Mouse (Mus musculus) inflammation-experienced regulatory T-cells, adult 16 weeks (primary cell): ENCODE data around the gene Fam89b. TPM values are rescaled to one million over a fixed set of nuclear protein-coding genes. Genes with fewer than 3 reads are reported as not detected.

Experiments
- polyA plus RNA-seq: library from polyadenylated mRNA; unstranded; fragments of 100-300 nt; shearing (Covaris generic); gene quantifications from one replicate; pipeline ENCODE4 v1.2.1, GENCODE M21; 2017

Fam89b gene
- 67.5 TPM for polyA plus RNA-seq

GRCm38 (mm10) chr19:5729444-5729815 is at the start of gene Fam89b:
Fam89b (minus strand) TSS chr19:5729653.

DNA sequence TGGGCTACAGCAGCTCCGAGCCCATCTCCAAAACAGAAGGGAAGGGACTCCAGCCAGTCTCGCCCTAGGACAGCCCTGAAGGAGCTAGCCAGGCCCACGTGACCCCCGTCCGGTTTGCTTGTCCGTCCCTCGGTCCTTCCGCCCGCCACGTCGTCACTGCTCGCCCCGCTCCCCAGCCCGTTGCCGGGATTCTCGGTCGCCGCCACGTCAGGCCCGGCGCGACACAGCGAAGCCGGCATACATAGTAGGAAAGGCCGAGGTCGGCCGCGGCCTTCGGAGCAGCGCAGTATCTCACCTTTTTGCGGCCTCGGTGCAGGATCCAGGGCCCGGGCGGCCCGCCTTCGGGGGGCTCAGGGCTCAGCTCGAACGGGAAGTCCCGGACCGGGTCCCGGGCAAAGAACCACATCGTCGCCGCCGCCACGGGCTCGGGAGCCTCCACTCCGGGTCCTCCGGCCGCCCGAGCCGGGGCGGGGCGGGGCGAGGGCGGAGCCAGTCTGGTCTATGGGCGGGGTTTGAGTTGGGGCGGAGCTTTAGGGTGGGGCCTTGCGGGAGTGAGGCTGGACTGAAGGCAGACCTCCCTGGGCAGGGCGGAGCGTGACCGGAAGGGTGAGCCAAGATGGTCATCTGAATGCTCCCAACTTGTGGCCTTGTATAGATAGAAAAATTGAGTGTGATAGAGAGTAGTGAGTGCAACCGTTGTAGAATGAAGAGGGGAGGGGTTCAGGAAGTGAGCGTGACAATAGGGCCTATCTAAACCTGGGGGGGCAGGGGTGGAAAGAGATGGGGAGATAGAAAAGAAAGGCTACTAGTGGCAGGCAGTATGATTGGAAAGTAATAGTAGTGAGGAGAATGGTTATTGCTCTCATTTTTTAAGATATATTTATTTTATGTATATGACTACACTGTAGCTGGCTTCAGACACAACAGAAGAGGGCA is 41.7 kb upstream of the Fam89b start, which contains the start of gene Scyl1:
Gene Scyl1 (minus strand): TSS at position 495 of the 936 bp plus-strand sequence.

GRCm38 (mm10) chr19:5740320-5741317 is 11.2 kb upstream of the Fam89b start, which contains the start of gene Ltbp3:
Ltbp3 (plus strand) TSS chr19:5740904.

GRCm38 (mm10) chr19:5725767-5726515 is 3.5 kb downstream of the Fam89b start, which contains the start of gene Ehbp1l1:
Ehbp1l1 (minus strand) TSS chr19:5726317.

GRCm38 (mm10) chr19:5704163-5704800 is 25.2 kb downstream of the Fam89b start, which contains the start of gene Kcnk7:
Kcnk7 (plus strand) TSS chr19:5704367.

GRCm38 (mm10) chr19:5688200-5689087 is 41.0 kb downstream of the Fam89b start, which contains the start of the genes Map3k11 and Pcnx3:
Map3k11 (plus strand) TSS chr19:5688742.
Pcnx3 (minus strand) TSS chr19:5688908.

Other genes with a start within 250 kb of the Fam89b start
- gene Mus81, start 241.3 kb downstream of the Fam89b start, polyA plus RNA-seq = 82.6 TPM
- 3,549 TPM for gene Cfl1, start 239.2 kb downstream of the Fam89b start, polyA plus RNA-seq
- gene 1700020D05Rik, start 225.9 kb downstream of the Fam89b start, polyA plus RNA-seq = 0.39 TPM
- 21.9 TPM for gene Snx32, start 219.1 kb downstream of the Fam89b start, polyA plus RNA-seq
- not detected for gene Ovol1, start 169.0 kb downstream of the Fam89b start, polyA plus RNA-seq
- gene Ap5b1, start 161.6 kb downstream of the Fam89b start, polyA plus RNA-seq = 24.0 TPM
- 148 TPM for gene Rnaseh2c, start 127.8 kb downstream of the Fam89b start, polyA plus RNA-seq
- 62.2 TPM for gene Kat5, start 119.4 kb downstream of the Fam89b start, polyA plus RNA-seq
- gene Rela, start 92.2 kb downstream of the Fam89b start, polyA plus RNA-seq = 178 TPM
- 94.7 TPM for gene Sipa1, start 65.9 kb downstream of the Fam89b start, polyA plus RNA-seq
- gene Map3k11, start 40.9 kb downstream of the Fam89b start, polyA plus RNA-seq = 28.2 TPM
- gene Pcnx3, start 40.7 kb downstream of the Fam89b start, polyA plus RNA-seq = 72.0 TPM
- 2.1 TPM for gene Kcnk7, start 25.3 kb downstream of the Fam89b start, polyA plus RNA-seq
- 81.7 TPM for gene Ehbp1l1, start 3.3 kb downstream of the Fam89b start, polyA plus RNA-seq
- gene Ltbp3, start 11.3 kb upstream of the Fam89b start, polyA plus RNA-seq = 0.12 TPM
- 84.4 TPM for gene Scyl1, start 41.8 kb upstream of the Fam89b start, polyA plus RNA-seq
- 341 TPM for gene Frmd8, start 145.6 kb upstream of the Fam89b start, polyA plus RNA-seq
- gene Slc25a45, start 148.2 kb upstream of the Fam89b start, polyA plus RNA-seq = 49.6 TPM
- gene Tigd3, start 164.5 kb upstream of the Fam89b start, polyA plus RNA-seq = 0.65 TPM
- gene Dpf2, start 183.4 kb upstream of the Fam89b start, polyA plus RNA-seq = 210 TPM
- gene Cdc42ep2, start 195.2 kb upstream of the Fam89b start, polyA plus RNA-seq = 0.34 TPM
- 56.4 TPM for gene Pola2, start 234.5 kb upstream of the Fam89b start, polyA plus RNA-seq